Mouse (Mus musculus) MEL (cell line): ENCODE measurements around the gene Cox17.

Experiments used
- CTCF ChIP-seq, 3 experiments: IDR thresholded peaks in 2 of 3; conservative IDR thresholded peaks in 1 of 3; 2 replicates each; pipeline ENCODE4 v1.5.1; 2011 to 2012; ENCODE audit warnings: low read length in 3 of 3, low read depth in 2 of 3, mild to moderate bottlenecking in 2 of 3, improper control_type of control experiment in 1 of 3, inconsistent platforms in 1 of 3, mixed read lengths in 1 of 3, moderate library complexity in 1 of 3; ENCODE audit not compliant: control insufficient read depth in 1 of 3, insufficient read depth in 1 of 3, poor library complexity in 1 of 3, severe bottlenecking in 1 of 3
- EP300 ChIP-seq, 2 experiments: IDR thresholded peaks; 2 replicates each; pipeline ENCODE4 v1.6.1; 2011; ENCODE audit warnings: improper control_type of control experiment in 2 of 2, low read length in 2 of 2, low read depth in 1 of 2, mild to moderate bottlenecking in 1 of 2
- MAZ ChIP-seq: IDR thresholded peaks from 2 replicates; pipeline ENCODE4 v1.6.1; 2012; ENCODE audit warnings: low read depth, mild to moderate bottlenecking, inconsistent platforms, low read length, improper control_type of control experiment
- MXI1 ChIP-seq: IDR thresholded peaks from 2 replicates; pipeline ENCODE4 v1.6.1; 2011; ENCODE audit warnings: mild to moderate bottlenecking, low read depth, low read length, improper control_type of control experiment
- MYB ChIP-seq: IDR thresholded peaks from 2 replicates; pipeline ENCODE4 v1.6.1; 2011; ENCODE audit warnings: mild to moderate bottlenecking, low read depth, low read length, improper control_type of control experiment
- POLR2A ChIP-seq, 2 experiments: IDR thresholded peaks; 2 replicates each; pipeline ENCODE4 v1.6.1; 2011 to 2012; ENCODE audit warnings: low read length in 2 of 2, mild to moderate bottlenecking in 2 of 2, control low read depth in 1 of 2, improper control_type of control experiment in 1 of 2, low read depth in 1 of 2, moderate library complexity in 1 of 2; ENCODE audit not compliant: control insufficient read depth in 1 of 2, insufficient read depth in 1 of 2, poor library complexity in 1 of 2

DNA sequence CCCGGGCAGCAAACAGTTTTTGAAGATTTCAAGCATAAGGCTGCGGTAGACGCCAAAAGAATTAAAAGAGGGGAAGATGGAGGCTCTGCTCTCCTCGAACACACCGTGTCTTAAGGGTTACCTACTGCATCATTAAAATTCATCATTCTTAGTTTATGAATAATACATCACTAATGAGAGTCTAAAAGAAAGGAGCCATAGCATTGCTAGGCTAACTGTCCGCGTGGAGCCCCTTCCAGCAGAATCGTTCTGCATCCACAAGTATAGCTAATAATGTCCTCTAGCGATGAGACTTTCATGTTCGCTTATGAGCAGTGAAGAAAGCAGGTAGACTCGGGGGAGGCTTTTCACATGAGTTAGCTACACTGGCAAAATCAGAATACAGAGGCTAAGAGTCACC, 38.6 kb upstream of the Cox17 start:
- TF ChIP-seq MAZ (no peak), CTCF (IDR thresholded peaks at IDR 0.05 in 2 of 3, conservative IDR thresholded peaks at IDR 0.05 in 1 of 3; ENCODE audit: control insufficient read depth in 1 of 3, insufficient read depth in 1 of 3, low read depth in 2 of 3, low read length in 3 of 3, poor library complexity in 1 of 3, severe bottlenecking in 1 of 3) (no peak), MYB (no peak), POLR2A (IDR thresholded peaks at IDR 0.05; ENCODE audit: control insufficient read depth in 1 of 2, insufficient read depth in 1 of 2, low read depth in 1 of 2, low read length in 2 of 2, poor library complexity in 1 of 2) (no peak), MXI1 (no peak), EP300 (IDR thresholded peaks at IDR 0.05; ENCODE audit: low read depth in 1 of 2, low read length in 2 of 2) (no peak)
